Mouse (Mus musculus): ENCODE data around the gene Ripply3.

GRCm38 (mm10) chr16:94311931-94312330 lies 16.3 kb upstream of the Ripply3 start:
- TF ChIP-seq POLR2A (IDR thresholded peaks at IDR 0.05; ENCODE audit: borderline replicate concordance, insufficient read depth, low read length) (no peak), CTCF (IDR thresholded peaks at IDR 0.05; ENCODE audit: borderline replicate concordance, insufficient read depth, low read depth, low read length) (no peak)

Data from cerebellum, adult 2 months (tissue).